Mouse (Mus musculus) liver, adult 2 months (tissue): ENCODE results near the gene Enox1.

Experiments used
- CTCF ChIP-seq: fragments of 200-500 bp; IDR thresholded peaks from 2 replicates; pipeline ENCODE4 v1.5.1; 2011; ENCODE audit warnings: low read depth, low read length, control low read depth
- POLR2A ChIP-seq: fragments of 200-500 bp; IDR thresholded peaks from 2 replicates; pipeline ENCODE4 v1.6.1; 2011; ENCODE audit warnings: low read length, control low read depth; ENCODE audit not compliant: insufficient read depth; ENCODE audit errors: extremely low read depth

GRCm38 (mm10) chr14:77586033-77586432, 429.5 kb downstream of the Enox1 start:
- TF ChIP-seq CTCF (no peak), POLR2A (no peak)
